Mouse (Mus musculus): ENCODE data around the gene Dpp6.

Gene Dpp6

GRCm38 (mm10) chr5:27544816-27545270 lies 727.8 kb downstream of the Dpp6 start:
- peak; percentile 68 to 76 for DNase-seq

GRCm38 (mm10) chr5:27549291-27549690 lies 732.3 kb downstream of the Dpp6 start:
- no peak for DNase-seq

- peak; percentile 62 to 72 for DNase-seq
Observed at GRCm38 (mm10) chr5:27565700-27566099, 748.7 kb downstream of the Dpp6 start.

- DNase-seq, result no peak
Observed at GRCm38 (mm10) chr5:27587970-27588758, 771.2 kb downstream of the Dpp6 start.

- no peak for DNase-seq
Observed at GRCm38 (mm10) chr5:27604132-27604531, 787.1 kb downstream of the Dpp6 start.

GRCm38 (mm10) chr5:27615769-27616168 lies 798.8 kb downstream of the Dpp6 start:
- peak; percentile 86 to 88 for DNase-seq

- peak in 1 of 2 experiments; percentile 15 for DNase-seq
Observed at GRCm38 (mm10) chr5:27621811-27622210, 804.8 kb downstream of the Dpp6 start.

- peak; percentile 25 to 39 for DNase-seq
Observed at GRCm38 (mm10) chr5:27623876-27624275, 806.9 kb downstream of the Dpp6 start.

- no peak for DNase-seq
Observed at GRCm38 (mm10) chr5:27632151-27632550, 815.1 kb downstream of the Dpp6 start.

- peak; percentile 48 to 58 for DNase-seq
Observed at GRCm38 (mm10) chr5:27635941-27636340, 818.9 kb downstream of the Dpp6 start.

- DNase-seq, result no peak
Observed at GRCm38 (mm10) chr5:27641876-27642275, 824.9 kb downstream of the Dpp6 start.

- DNase-seq, result peak; percentile 71 to 81
Observed at GRCm38 (mm10) chr5:27651879-27652814, 835.1 kb downstream of the Dpp6 start.

GRCm38 (mm10) chr5:27656101-27656500 lies 839.1 kb downstream of the Dpp6 start:
- DNase-seq, result no peak

- DNase-seq, result no peak
Observed at GRCm38 (mm10) chr5:27657672-27658071, 840.7 kb downstream of the Dpp6 start.

- DNase-seq, result no peak
Observed at GRCm38 (mm10) chr5:27658165-27658564, 841.2 kb downstream of the Dpp6 start.

- no peak for DNase-seq
Observed at GRCm38 (mm10) chr5:27658569-27658968, 841.6 kb downstream of the Dpp6 start.

- no peak for DNase-seq
Observed at GRCm38 (mm10) chr5:27659019-27659418, 842.0 kb downstream of the Dpp6 start.

- DNase-seq, result no peak
Observed at GRCm38 (mm10) chr5:27659781-27660180, 842.8 kb downstream of the Dpp6 start.

GRCm38 (mm10) chr5:27664111-27664510 lies 847.1 kb downstream of the Dpp6 start:
- no peak for DNase-seq

GRCm38 (mm10) chr5:27671487-27671886 lies 854.5 kb downstream of the Dpp6 start:
- no peak for DNase-seq

GRCm38 (mm10) chr5:27677247-27677666 lies 860.3 kb downstream of the Dpp6 start:
- DNase-seq, result peak; percentile 62 to 72

GRCm38 (mm10) chr5:27679151-27679550 lies 862.1 kb downstream of the Dpp6 start:
- no peak for DNase-seq

GRCm38 (mm10) chr5:27680476-27680875 lies 863.5 kb downstream of the Dpp6 start:
- peak; percentile 62 to 65 for DNase-seq
